Mouse (Mus musculus) forebrain, embryonic 12.5 days (tissue): ENCODE measurements around the gene Tns1. TPM values are rescaled to one million over a fixed set of nuclear protein-coding genes. Genes with fewer than 3 reads are reported as not detected.
A peak's percentile ranks its signal among the peaks of the same experiment; 100 is the strongest.

ENCODE experiments used
- ATAC-seq: fragments of 200-750 bp; cut with Nextera tagmentation; 2 replicates; pipeline ENCODE4 v1.8.0; 2017; ENCODE audit warnings: moderate TSS enrichment; ENCODE audit not compliant: low FRiP score
- H3K27ac ChIP-seq: fragments of 300-500 bp; sonication (generic); 2 replicates; pipeline ENCODE4 v1.5.1; 2016; ENCODE audit warnings: mild to moderate bottlenecking
- H3K27me3 ChIP-seq: fragments of 300-500 bp; sonication (generic); 2 replicates; pipeline ENCODE4 v1.6.1; 2016; ENCODE audit warnings: mild to moderate bottlenecking
- H3K36me3 ChIP-seq: fragments of 300-500 bp; sonication (generic); replicated peaks from 2 replicates; pipeline ENCODE4 v1.6.1; 2016; ENCODE audit warnings: mild to moderate bottlenecking
- H3K4me1 ChIP-seq: fragments of 300-500 bp; sonication (generic); 2 replicates; pipeline ENCODE4 v1.6.1; 2016
- H3K4me2 ChIP-seq: fragments of 300-500 bp; sonication (generic); 2 replicates; pipeline ENCODE4 v1.6.1; 2016; ENCODE audit warnings: mild to moderate bottlenecking, moderate library complexity
- H3K4me3 ChIP-seq: fragments of 300-500 bp; sonication (generic); replicated peaks from 2 replicates; pipeline ENCODE4 v1.5.1; 2016; ENCODE audit warnings: mild to moderate bottlenecking
- H3K9ac ChIP-seq: fragments of 300-500 bp; sonication (generic); 2 replicates; pipeline ENCODE4 v1.6.1; 2016; ENCODE audit warnings: mild to moderate bottlenecking
- H3K9me3 ChIP-seq: fragments of 300-500 bp; sonication (generic); 2 replicates; pipeline ENCODE4 v1.6.1; 2016
- WGBS: fragments of 180-500 bp; shearing (Covaris S2); methylation state at CpG from one replicate; pipeline ENCODE4 v1.1.7; 2016; 5-methylcytosine and 5-hydroxymethylcytosine counted together
- polyA plus RNA-seq: library from polyadenylated mRNA; unstranded; fragments of >200 nt; fragmentation: Nextera tagmentation; extraction: Ambion mirVana; gene quantifications from 2 replicates; pipeline ENCODE4 v1.2.1, GENCODE M21; 2016

The Tns1 gene
- polyA plus RNA-seq, 1 experiment from 2014 or later = 13.0 TPM

GRCm38 (mm10) chr1:74149106-74149885, 25.0 kb upstream of the Tns1 start:
- no peak overlapping the region for H3K4me3 ChIP-seq
- H3K9me3 ChIP-seq = no peaks in the 10 kb centered on the region
- H3K27ac ChIP-seq = no peak overlapping the region
- no peak overlapping the region for H3K9ac ChIP-seq
- ATAC-seq = no peak
- H3K27me3 ChIP-seq = no peaks in the 10 kb centered on the region
- no peaks in the 10 kb centered on the region for H3K36me3 ChIP-seq
- no peak overlapping the region for H3K4me2 ChIP-seq
- 90% methylated on average over 6 of the region's 6 CpGs for WGBS
- H3K4me1 ChIP-seq = no peaks in the 10 kb centered on the region

GRCm38 (mm10) chr1:74141781-74142180, 17.5 kb upstream of the Tns1 start:
- H3K4me2 ChIP-seq = no peak overlapping the region
- H3K36me3 ChIP-seq = no peaks in the 10 kb centered on the region
- no peak overlapping the region for H3K4me3 ChIP-seq
- no peak overlapping the region for H3K9ac ChIP-seq
- no peaks in the 10 kb centered on the region for H3K4me1 ChIP-seq
- no peak for ATAC-seq
- H3K9me3 ChIP-seq = no peaks in the 10 kb centered on the region
- no peak overlapping the region for H3K27ac ChIP-seq
- 75% methylated on average over 8 of the region's 8 CpGs for WGBS
- H3K27me3 ChIP-seq = no peaks in the 10 kb centered on the region

GRCm38 (mm10) chr1:74139415-74139814, 15.2 kb upstream of the Tns1 start:
- ATAC-seq = no peak
- no peak overlapping the region for H3K4me2 ChIP-seq
- no peaks in the 10 kb centered on the region for H3K27me3 ChIP-seq
- H3K36me3 ChIP-seq = no peaks in the 10 kb centered on the region
- no peak overlapping the region for H3K4me3 ChIP-seq
- H3K27ac ChIP-seq = no peak overlapping the region
- H3K9me3 ChIP-seq = no peaks in the 10 kb centered on the region
- no peaks in the 10 kb centered on the region for H3K4me1 ChIP-seq
- H3K9ac ChIP-seq = no peak overlapping the region
- 54% methylated on average over 3 of the region's 3 CpGs for WGBS

GRCm38 (mm10) chr1:74135326-74135950, 11.2 kb upstream of the Tns1 start:
- Histone ChIP-seq H3K4me2 (no peak overlapping the region), H3K9ac (no peak overlapping the region), H3K9me3 (no peaks in the 10 kb centered on the region), H3K27ac (no peak overlapping the region), H3K27me3 (no peaks in the 10 kb centered on the region), H3K36me3 (no peaks in the 10 kb centered on the region), H3K4me1 (no peaks in the 10 kb centered on the region), H3K4me3 (no peak overlapping the region)
- WGBS = 84% methylated on average over 6 of the region's 6 CpGs
- no peak for ATAC-seq

GRCm38 (mm10) chr1:74133954-74134353, 9.7 kb upstream of the Tns1 start:
- ATAC-seq = no peak
- Histone ChIP-seq H3K27me3 (no peaks in the 10 kb centered on the region), H3K4me3 (no peak overlapping the region), H3K4me1 (no peaks in the 10 kb centered on the region), H3K4me2 (no peak overlapping the region), H3K9ac (no peak overlapping the region), H3K27ac (no peak overlapping the region), H3K36me3 (no peaks in the 10 kb centered on the region), H3K9me3 (no peaks in the 10 kb centered on the region)
- 81% methylated on average over 6 of the region's 6 CpGs for WGBS

GRCm38 (mm10) chr1:74132011-74132410, 7.8 kb upstream of the Tns1 start:
- Histone ChIP-seq H3K36me3 (no peaks in the 10 kb centered on the region), H3K27ac (no peak overlapping the region), H3K9me3 (no peaks in the 10 kb centered on the region), H3K9ac (no peak overlapping the region), H3K4me2 (no peak overlapping the region), H3K4me3 (no peak overlapping the region), H3K4me1 (no peaks in the 10 kb centered on the region), H3K27me3 (peaks cover 3% of the 10 kb centered on the region; the same call in 1 of the 2 replicates)
- WGBS = 72% methylated on average over 3 of the region's 3 CpGs
- ATAC-seq = no peak

- Histone ChIP-seq H3K4me3 (no peak overlapping the region), H3K9me3 (no peaks in the 10 kb centered on the region), H3K4me2 (no peak overlapping the region), H3K4me1 (no peaks in the 10 kb centered on the region), H3K27ac (no peak overlapping the region), H3K27me3 (peaks cover 5% of the 10 kb centered on the region), H3K36me3 (no peaks in the 10 kb centered on the region), H3K9ac (no peak overlapping the region)
- whole genome bisulfite sequencing = 84% methylated on average over 8 of the region's 8 CpGs
- ATAC-seq = no peak
Measured at GRCm38 (mm10) chr1:74130883-74131659, 6.8 kb upstream of the Tns1 start.

GRCm38 (mm10) chr1:74124991-74125552, 823 bp upstream of the Tns1 start, which contains the start of gene Rufy4:
Gene Rufy4 (plus strand): TSS chr1:74125541.
- Histone ChIP-seq H3K27ac (no peak within 1 kb of the TSS), H3K4me1 (peaks cover 26% of the 10 kb centered on the region), H3K4me2 (peak within 1 kb of the TSS; percentile 88), H3K9ac (peak within 1 kb of the TSS; percentile 68), H3K9me3 (no peaks in the 10 kb centered on the region), H3K27me3 (peaks cover 48% of the 10 kb centered on the region), H3K4me3 (peak within 1 kb of the TSS; percentile 61), H3K36me3 (no peaks in the 10 kb centered on the region)
- 1% methylated on average over 12 of the region's 12 CpGs for WGBS
- ATAC-seq = peak; percentile 57

- Histone ChIP-seq H3K4me3 (peak overlapping the region; percentile 61; the same call in 1 of the 2 replicates), H3K9me3 (no peaks in the 10 kb centered on the region), H3K27ac (no peak overlapping the region), H3K9ac (no peak overlapping the region), H3K4me2 (peak overlapping the region; percentile 88), H3K36me3 (no peaks in the 10 kb centered on the region), H3K4me1 (peaks cover 26% of the 10 kb centered on the region), H3K27me3 (peaks cover 48% of the 10 kb centered on the region)
- ATAC-seq = no peak
- 61% methylated on average over 8 of the region's 8 CpGs for WGBS
Measured at GRCm38 (mm10) chr1:74123215-74123614, 1.0 kb downstream of the Tns1 start.

GRCm38 (mm10) chr1:74121821-74122576, 2.2 kb downstream of the Tns1 start:
- ATAC-seq = no peak
- Histone ChIP-seq H3K36me3 (no peaks in the 10 kb centered on the region), H3K9me3 (no peaks in the 10 kb centered on the region), H3K27ac (no peak overlapping the region), H3K4me1 (peaks cover 26% of the 10 kb centered on the region), H3K4me3 (no peak overlapping the region), H3K27me3 (peaks cover 45% of the 10 kb centered on the region), H3K9ac (no peak overlapping the region; the same call in 1 of the 2 replicates), H3K4me2 (no peak overlapping the region)
- WGBS = 61% methylated on average over 9 of the region's 9 CpGs

GRCm38 (mm10) chr1:74121138-74121537, 3.1 kb downstream of the Tns1 start:
- Histone ChIP-seq H3K4me2 (no peak overlapping the region), H3K36me3 (no peaks in the 10 kb centered on the region), H3K9me3 (no peaks in the 10 kb centered on the region), H3K9ac (no peak overlapping the region), H3K27me3 (peaks cover 43% of the 10 kb centered on the region), H3K4me1 (peaks cover 26% of the 10 kb centered on the region), H3K27ac (no peak overlapping the region), H3K4me3 (no peak overlapping the region)
- 87% methylated on average over 7 of the region's 7 CpGs for WGBS
- no peak for ATAC-seq
